Mouse (Mus musculus): ENCODE data around the gene Gpatch4. TPM values are rescaled to one million over a fixed set of nuclear protein-coding genes. Genes with fewer than 3 reads are reported as not detected.
A peak's percentile ranks its signal among the peaks of the same experiment; 100 is the strongest.

The Gpatch4 gene
- polyA plus RNA-seq, 1 experiment from 2014 or later: 34.9 TPM

DNA sequence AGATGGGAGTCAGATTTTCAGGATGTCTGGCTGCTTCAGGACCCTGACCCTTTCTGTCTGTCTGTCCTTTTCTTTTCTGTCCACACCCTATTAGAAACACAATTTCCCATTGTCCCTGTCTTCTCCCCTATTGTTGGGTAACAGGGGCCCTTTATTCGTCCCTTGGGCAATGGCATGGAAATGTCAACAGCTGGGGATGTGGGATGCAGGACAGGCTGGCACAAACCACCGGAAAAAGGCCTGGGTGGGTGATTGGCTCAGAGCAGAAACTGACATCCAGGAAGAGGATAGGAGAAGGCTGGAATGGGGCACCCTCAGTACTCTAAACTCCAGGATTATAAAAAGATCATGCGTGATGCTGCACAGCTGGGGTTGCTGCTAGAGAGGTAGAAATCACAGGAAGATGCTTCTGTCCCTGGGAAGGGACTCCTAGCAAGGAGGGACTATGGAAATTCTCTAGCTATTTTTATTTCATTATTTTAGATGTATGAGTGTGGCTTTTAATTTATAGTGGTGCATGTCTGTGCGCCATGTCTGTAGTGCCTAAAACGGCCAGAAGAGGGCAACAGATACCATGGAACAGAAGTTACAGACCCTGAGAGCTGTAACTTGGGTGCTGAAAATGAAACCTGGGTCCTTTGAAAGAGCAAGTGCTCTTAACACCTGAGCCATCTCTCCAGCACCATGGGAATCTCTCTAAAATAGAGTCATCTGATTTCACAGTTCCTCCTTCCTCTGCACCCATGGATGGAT is 15.3 kb upstream of the Gpatch4 start, which contains the start of gene Hapln2:
Hapln2 (minus strand) TSS at position 150 of the 753 bp plus-strand sequence.
- no peak for ATAC-seq
- 46% methylated on average over 5 of the region's 5 CpGs for WGBS
- Histone ChIP-seq H3K9me3 (ENCODE audit: control insufficient read depth, low read length) (peaks cover 7% of the 10 kb centered on the region), H3K4me2 (ENCODE audit: low read length) (no peak within 1 kb of the TSS), H3K4me1 (ENCODE audit: control insufficient read depth, insufficient read depth, low read depth, low read length) (peaks cover 12% of the 10 kb centered on the region), H3K27ac (ENCODE audit: low read depth, low read length) (no peak within 1 kb of the TSS), H3K27me3 (replicated peaks; ENCODE audit: control insufficient read depth, insufficient read depth, low read length) (peaks cover 26% of the 10 kb centered on the region), H3K9ac (ENCODE audit: low read depth, low read length) (no peak within 1 kb of the TSS), H3K36me3 (ENCODE audit: control insufficient read depth, insufficient read depth, low read length) (no peaks in the 10 kb centered on the region), H3K4me3 (ENCODE audit: low read length) (no peak within 1 kb of the TSS)

DNA sequence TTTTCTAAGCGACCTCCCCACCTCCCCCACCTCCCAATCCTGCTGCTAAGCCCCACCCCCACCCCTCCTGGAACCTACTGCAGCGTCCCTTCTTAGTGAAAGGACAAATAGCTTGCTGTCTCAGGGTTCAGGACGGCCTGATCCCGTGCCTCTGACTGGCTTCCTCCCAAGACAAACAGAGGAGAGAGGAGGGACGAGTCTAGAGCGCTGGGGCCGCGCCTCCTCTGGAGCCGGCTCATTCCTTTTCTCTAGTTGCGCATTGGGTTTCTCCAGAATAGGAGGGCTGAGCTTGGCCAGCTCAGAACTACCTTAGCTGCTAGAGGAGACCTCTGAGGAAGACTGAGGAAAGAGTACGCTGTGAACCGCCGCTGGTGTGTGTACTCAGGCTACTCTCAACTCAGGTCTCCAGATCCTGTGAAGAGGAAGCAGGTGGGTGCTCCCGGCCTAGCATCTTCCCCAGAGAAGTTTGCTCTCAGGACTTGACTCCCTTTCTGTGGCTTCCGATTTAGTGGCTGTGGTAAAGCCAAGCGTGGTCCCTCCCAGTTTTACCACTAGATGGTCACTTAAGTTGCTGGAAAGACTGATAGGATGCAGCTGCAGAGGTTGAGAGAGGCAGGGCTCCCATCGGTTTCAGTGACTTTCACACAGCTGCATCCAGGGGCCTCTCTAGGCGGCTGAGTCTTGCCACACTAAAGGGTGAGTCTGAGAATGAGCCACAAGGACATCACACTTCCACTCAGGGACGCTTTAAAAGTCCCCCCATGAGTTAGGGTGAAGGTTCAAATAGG is 12.1 kb upstream of the Gpatch4 start:
- Histone ChIP-seq H3K9ac (ENCODE audit: low read depth, low read length) (no peak overlapping the region), H3K4me2 (ENCODE audit: low read length) (no peak overlapping the region), H3K36me3 (ENCODE audit: control insufficient read depth, insufficient read depth, low read length) (no peaks in the 10 kb centered on the region), H3K27ac (ENCODE audit: low read depth, low read length) (no peak overlapping the region), H3K4me3 (ENCODE audit: low read length) (no peak overlapping the region), H3K4me1 (ENCODE audit: control insufficient read depth, insufficient read depth, low read depth, low read length) (no peaks in the 10 kb centered on the region), H3K27me3 (replicated peaks; ENCODE audit: control insufficient read depth, insufficient read depth, low read length) (no peaks in the 10 kb centered on the region; the same call in 1 of the 2 replicates), H3K9me3 (ENCODE audit: control insufficient read depth, low read length) (peaks cover 7% of the 10 kb centered on the region)
- ATAC-seq: no peak
- 26% methylated on average over 19 of the region's 19 CpGs for WGBS

DNA sequence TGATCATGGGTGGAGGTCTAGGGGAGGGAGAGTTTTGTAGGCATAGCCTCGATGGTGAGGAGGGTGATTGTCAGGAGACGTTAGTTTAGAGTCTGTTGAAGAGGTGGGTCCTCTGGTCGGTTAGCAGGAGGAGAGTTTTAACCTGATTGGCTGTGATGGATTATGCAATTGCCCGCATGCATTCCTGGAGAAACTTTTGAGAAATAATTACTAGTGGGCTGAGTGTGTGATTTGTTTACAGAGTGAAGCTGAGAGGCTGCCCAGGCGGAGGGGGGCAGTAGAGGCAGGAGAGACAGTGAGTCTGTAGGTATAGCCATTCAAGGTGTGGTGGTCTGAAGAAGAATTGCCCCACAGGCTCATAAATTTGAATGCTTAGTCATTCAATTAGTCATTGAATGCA is 9.4 kb upstream of the Gpatch4 start:
- WGBS: 75% methylated on average over 5 of the region's 5 CpGs
- no peaks in the 10 kb centered on the region for H3K27me3 ChIP-seq (replicated peaks; ENCODE audit: control insufficient read depth, insufficient read depth, low read length)
- H3K9me3 ChIP-seq (ENCODE audit: control insufficient read depth, low read length): peaks cover under 1% of the 10 kb centered on the region; the same call in 1 of the 2 replicates
- no peaks in the 10 kb centered on the region for H3K36me3 ChIP-seq (ENCODE audit: control insufficient read depth, insufficient read depth, low read length)
- H3K4me2 ChIP-seq (ENCODE audit: low read length): no peak overlapping the region
- no peak overlapping the region for H3K4me3 ChIP-seq (ENCODE audit: low read length)
- H3K27ac ChIP-seq (ENCODE audit: low read depth, low read length): no peak overlapping the region
- H3K4me1 ChIP-seq (ENCODE audit: control insufficient read depth, insufficient read depth, low read depth, low read length): no peaks in the 10 kb centered on the region
- H3K9ac ChIP-seq (ENCODE audit: low read depth, low read length): no peak overlapping the region
- no peak for ATAC-seq

DNA sequence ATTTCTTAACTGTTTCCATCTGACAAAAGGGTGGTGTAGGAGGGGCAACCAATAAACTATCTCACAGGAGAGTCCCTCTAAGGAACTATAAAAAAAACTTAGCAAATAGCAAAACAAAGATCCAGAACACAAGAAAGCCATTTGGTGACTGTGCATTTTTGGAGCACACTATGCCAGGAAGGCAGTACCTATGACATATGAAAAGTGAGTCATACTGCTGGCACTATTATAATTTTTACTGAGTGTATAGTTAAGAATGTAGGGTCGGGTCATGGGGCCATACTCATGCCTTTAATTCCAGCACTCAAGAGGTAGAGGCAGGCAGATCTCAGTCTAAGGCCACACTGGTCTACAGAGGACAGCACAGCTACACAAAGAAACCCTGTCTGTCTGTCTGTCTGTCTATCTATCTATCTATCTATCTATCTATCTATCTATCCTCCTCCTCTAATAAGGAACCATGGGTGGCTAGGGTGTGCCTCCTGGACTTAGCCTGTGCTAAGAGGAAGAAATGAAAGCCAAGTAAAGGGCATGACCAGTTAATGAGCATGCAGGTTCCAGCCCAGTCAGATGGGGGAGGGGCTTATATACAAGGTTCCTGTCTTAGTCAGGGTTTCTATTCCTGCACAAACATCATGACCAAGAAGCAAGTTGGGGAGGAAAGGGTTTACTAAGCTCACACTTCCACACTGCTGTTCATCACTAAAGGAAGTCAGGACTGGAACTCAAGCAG is 7.2 kb upstream of the Gpatch4 start:
- H3K4me1 ChIP-seq (ENCODE audit: control insufficient read depth, insufficient read depth, low read depth, low read length): no peaks in the 10 kb centered on the region
- no peaks in the 10 kb centered on the region for H3K9me3 ChIP-seq (ENCODE audit: control insufficient read depth, low read length)
- WGBS: 57% methylated on average over 1 of the region's 1 CpGs
- no peak overlapping the region for H3K27ac ChIP-seq (ENCODE audit: low read depth, low read length)
- H3K4me2 ChIP-seq (ENCODE audit: low read length): no peak overlapping the region
- H3K36me3 ChIP-seq (ENCODE audit: control insufficient read depth, insufficient read depth, low read length): no peaks in the 10 kb centered on the region
- peaks cover 3% of the 10 kb centered on the region; the same call in 1 of the 2 replicates for H3K27me3 ChIP-seq (replicated peaks; ENCODE audit: control insufficient read depth, insufficient read depth, low read length)
- H3K4me3 ChIP-seq (ENCODE audit: low read length): no peak overlapping the region
- no peak for ATAC-seq
- H3K9ac ChIP-seq (ENCODE audit: low read depth, low read length): no peak overlapping the region

DNA sequence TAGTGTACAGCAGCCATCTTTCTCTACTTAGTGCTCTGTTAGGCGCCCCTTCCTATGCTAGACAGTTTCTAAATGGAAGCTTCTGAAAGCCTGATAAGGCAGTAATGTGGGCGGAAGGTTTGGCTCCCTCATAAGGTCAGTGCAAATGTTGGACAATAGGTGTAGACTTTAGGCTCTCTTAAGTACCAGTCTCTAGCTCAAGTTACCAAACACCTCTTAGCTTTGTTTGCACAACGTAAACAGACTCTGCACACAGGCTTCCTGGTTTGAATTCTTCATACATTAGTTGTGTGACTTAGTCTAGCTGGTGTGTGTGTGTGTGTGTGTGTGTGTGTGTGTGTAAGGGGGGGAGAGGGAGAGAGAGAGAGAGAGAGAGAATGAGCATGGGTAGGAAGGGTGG is 6.6 kb downstream of the Gpatch4 start:
- no peak overlapping the region for H3K27ac ChIP-seq (ENCODE audit: low read depth, low read length)
- WGBS: 91% methylated on average over 3 of the region's 3 CpGs

DNA sequence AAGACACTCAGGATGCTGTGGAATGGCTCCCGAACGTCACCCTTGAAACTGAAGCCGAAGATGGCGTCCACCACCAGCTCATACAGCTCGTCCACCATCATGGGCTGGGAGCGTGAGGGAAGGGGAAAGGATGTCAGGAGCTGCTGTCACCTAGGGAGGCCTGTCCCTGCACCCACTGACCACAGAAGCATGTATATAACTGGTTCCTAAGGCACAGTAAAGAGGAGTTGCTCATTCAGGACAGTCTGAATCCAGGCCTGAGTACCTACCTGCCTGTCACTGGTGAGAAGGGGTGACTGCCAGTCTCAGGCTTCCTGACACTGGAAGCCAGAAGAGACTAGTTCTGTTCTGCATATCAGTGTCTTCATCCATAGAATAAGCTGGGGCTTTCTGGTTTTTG is 14.1 kb downstream of the Gpatch4 start:
- peaks cover 11% of the 10 kb centered on the region for H3K36me3 ChIP-seq (ENCODE audit: control insufficient read depth, insufficient read depth, low read length)
- ATAC-seq: no peak
- H3K27ac ChIP-seq (ENCODE audit: low read depth, low read length): no peak overlapping the region
- peaks cover 10% of the 10 kb centered on the region for H3K4me1 ChIP-seq (ENCODE audit: control insufficient read depth, insufficient read depth, low read depth, low read length)
- peak overlapping the region; percentile 85; the same call in 1 of the 2 replicates for H3K4me3 ChIP-seq (ENCODE audit: low read length)
- peak overlapping the region; percentile 26; the same call in 1 of the 2 replicates for H3K9ac ChIP-seq (ENCODE audit: low read depth, low read length)
- no peaks in the 10 kb centered on the region for H3K9me3 ChIP-seq (ENCODE audit: control insufficient read depth, low read length)
- H3K27me3 ChIP-seq (replicated peaks; ENCODE audit: control insufficient read depth, insufficient read depth, low read length): no peaks in the 10 kb centered on the region
- WGBS: 88% methylated on average over 6 of the region's 6 CpGs
- H3K4me2 ChIP-seq (ENCODE audit: low read length): peak overlapping the region; percentile 86

More for the DNA sequence above, 6.6 kb downstream of the Gpatch4 start:
- Histone ChIP-seq H3K9ac (ENCODE audit: low read depth, low read length) (no peak overlapping the region), H3K9me3 (ENCODE audit: control insufficient read depth, low read length) (no peaks in the 10 kb centered on the region), H3K4me2 (ENCODE audit: low read length) (no peak overlapping the region), H3K4me1 (ENCODE audit: control insufficient read depth, insufficient read depth, low read depth, low read length) (no peaks in the 10 kb centered on the region; the same call in 1 of the 2 replicates), H3K4me3 (ENCODE audit: low read length) (no peak overlapping the region), H3K36me3 (ENCODE audit: control insufficient read depth, insufficient read depth, low read length) (peaks cover 12% of the 10 kb centered on the region), H3K27me3 (replicated peaks; ENCODE audit: control insufficient read depth, insufficient read depth, low read length) (no peaks in the 10 kb centered on the region)
- no peak for ATAC-seq

DNA sequence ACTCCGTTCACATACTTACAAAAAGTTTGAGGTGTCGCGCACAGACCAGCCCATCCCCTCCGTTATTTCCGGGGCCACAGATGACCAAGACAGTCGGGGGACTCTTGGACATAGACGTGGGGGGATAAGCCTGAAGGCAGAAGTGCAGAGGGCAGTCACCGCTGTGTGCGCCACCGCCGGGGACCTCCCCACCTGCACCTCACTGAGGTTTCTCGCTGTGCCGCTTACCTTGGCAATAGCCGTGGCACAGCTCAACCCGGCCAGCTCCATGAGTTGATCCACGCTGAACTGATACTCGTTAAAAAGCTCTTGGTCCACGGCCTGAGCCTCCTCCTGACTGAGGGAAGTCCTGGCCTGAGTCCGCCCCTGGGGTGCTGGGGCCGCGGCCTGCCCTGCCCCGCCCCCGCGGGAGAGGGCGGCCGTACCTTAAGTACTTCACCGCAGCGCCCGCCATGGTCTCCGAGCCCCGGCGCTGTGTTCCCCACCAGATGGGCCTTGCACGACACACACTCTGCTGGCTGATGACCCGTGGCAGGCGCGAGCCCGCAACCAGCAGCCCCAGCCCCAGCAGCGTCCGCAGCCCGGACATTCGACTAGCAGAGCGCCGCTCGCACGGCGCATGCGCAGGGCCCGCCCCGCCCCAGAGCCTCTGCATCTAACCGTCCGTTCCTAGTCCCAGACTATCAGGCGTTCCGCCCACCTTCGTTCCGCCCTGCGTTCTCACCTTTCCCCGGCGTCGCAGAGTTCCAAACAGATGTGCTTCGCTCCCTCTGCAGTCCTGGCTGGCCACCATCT is 15.2 kb downstream of the Gpatch4 start, which contains the start of gene Naxe:
Naxe (minus strand) TSS at position 594 of the 795 bp plus-strand sequence.
- Histone ChIP-seq H3K4me2 (ENCODE audit: low read length) (peak within 1 kb of the TSS; percentile 86), H3K27ac (ENCODE audit: low read depth, low read length) (peak within 1 kb of the TSS; percentile 73), H3K27me3 (replicated peaks; ENCODE audit: control insufficient read depth, insufficient read depth, low read length) (no peaks in the 10 kb centered on the region), H3K9ac (ENCODE audit: low read depth, low read length) (peak within 1 kb of the TSS; percentile 90), H3K36me3 (ENCODE audit: control insufficient read depth, insufficient read depth, low read length) (peaks cover 7% of the 10 kb centered on the region; the same call in 1 of the 2 replicates), H3K9me3 (ENCODE audit: control insufficient read depth, low read length) (no peaks in the 10 kb centered on the region), H3K4me3 (ENCODE audit: low read length) (peak within 1 kb of the TSS; percentile 85), H3K4me1 (ENCODE audit: control insufficient read depth, insufficient read depth, low read depth, low read length) (peaks cover 10% of the 10 kb centered on the region)
- peak; percentile 96 for ATAC-seq
- under 1% methylated on average over 58 of the region's 60 CpGs for WGBS

DNA sequence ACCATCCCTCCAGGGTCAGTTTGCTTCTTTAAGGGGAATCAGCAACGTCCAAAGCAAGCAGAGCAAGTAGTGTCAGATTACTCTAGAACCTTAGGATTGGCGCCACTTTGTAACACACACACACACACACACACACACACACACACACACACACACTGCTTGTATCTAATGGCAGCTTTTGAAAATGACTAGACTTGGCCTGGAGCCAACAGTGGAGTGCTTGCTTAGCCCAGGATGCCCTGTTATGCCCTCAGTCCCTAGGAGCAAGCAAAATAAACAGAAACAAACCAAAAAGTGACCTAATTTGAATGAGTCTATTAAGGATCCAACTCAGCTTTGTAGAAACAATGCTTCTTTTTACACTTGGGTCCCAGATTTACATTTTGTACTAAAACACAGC is 25.5 kb downstream of the Gpatch4 start:
- H3K9me3 ChIP-seq (ENCODE audit: control insufficient read depth, low read length): no peaks in the 10 kb centered on the region
- WGBS: 44% methylated on average over 2 of the region's 2 CpGs
- no peak overlapping the region for H3K9ac ChIP-seq (ENCODE audit: low read depth, low read length)
- H3K4me1 ChIP-seq (ENCODE audit: control insufficient read depth, insufficient read depth, low read depth, low read length): no peaks in the 10 kb centered on the region
- H3K27ac ChIP-seq (ENCODE audit: low read depth, low read length): no peak overlapping the region
- no peak overlapping the region for H3K4me2 ChIP-seq (ENCODE audit: low read length)
- no peaks in the 10 kb centered on the region for H3K27me3 ChIP-seq (replicated peaks; ENCODE audit: control insufficient read depth, insufficient read depth, low read length)
- ATAC-seq: no peak
- no peak overlapping the region for H3K4me3 ChIP-seq (ENCODE audit: low read length)
- H3K36me3 ChIP-seq (ENCODE audit: control insufficient read depth, insufficient read depth, low read length): no peaks in the 10 kb centered on the region

Measured in hindbrain, embryonic 16.5 days (tissue).